ENCODE assay signal across 9 mouse cellular contexts in genomic region chr13:20093307-20094045, GRCm38 (mm10). TPM values are rescaled to one million over a fixed set of nuclear protein-coding genes. Genes with fewer than 3 reads are reported as not detected.
DNase-seq lines count a peak whose midpoint lies in the region; ATAC-seq and TF ChIP-seq lines count a peak whose summit lies in the region.
"Had no signal": no experiment of that assay in that cellular context is flagged by ENCODE, and none has a peak within 500 bp of the region (broad histone marks: within the 10 kb centered on the region; RNA-seq: fewer than 3 reads in every experiment).

No protein-coding gene starts in this region.

- intact Hi-C loops in gastrocnemius, postnatal 14 days (cut with DNase I; ENCODE audit: low total_unique reads) = no loop called here

- peak overlapping the region; percentile 29 for H3K4me2 ChIP-seq in heart, embryonic 13.5 days
- peak overlapping the region; percentile 48 for H3K4me2 ChIP-seq in lung, embryonic 14.5 days
- H3K4me2 ChIP-seq: hindbrain, embryonic 15.5 days had no signal

- H3K27me3 ChIP-seq in E14TG2a.4 (ENCODE audit: insufficient read depth, low read length) = peaks cover 36% of the 10 kb centered on the region
- peaks cover 28% of the 10 kb centered on the region for H3K27me3 ChIP-seq in heart, embryonic 13.5 days (replicated peaks)
- no peaks in the 10 kb centered on the region for H3K27me3 ChIP-seq in lung, embryonic 14.5 days (ENCODE audit: insufficient read depth, low read length)
- H3K27me3 ChIP-seq in thymus, adult 2 months (ENCODE audit: control insufficient read depth, insufficient read depth, low read length) = no peaks in the 10 kb centered on the region

- TF ChIP-seq POLR2A in thymus, adult 2 months (IDR thresholded peaks at IDR 0.05; ENCODE audit: control insufficient read depth, extremely low read depth, insufficient read depth, low read length, poor library complexity) = peak; percentile 36; the same call in 1 of the 2 replicates

- no peaks in the 10 kb centered on the region for H3K36me3 ChIP-seq in E14TG2a.4 (ENCODE audit: insufficient read depth, low read length)
- H3K36me3 ChIP-seq in heart, embryonic 13.5 days = no peaks in the 10 kb centered on the region
- no peaks in the 10 kb centered on the region for H3K36me3 ChIP-seq in lung, embryonic 14.5 days (ENCODE audit: insufficient read depth)
- no peaks in the 10 kb centered on the region for H3K36me3 ChIP-seq in thymus, adult 2 months (ENCODE audit: control insufficient read depth, insufficient read depth, low read length)
- H3K36me3 ChIP-seq: hindbrain, embryonic 15.5 days had no signal

- no peak overlapping the region; the same call in 1 of the 2 replicates for H3K27ac ChIP-seq in heart, embryonic 13.5 days (replicated peaks)
- 0 out of 2 replicates have a peak overlapping the region, but pooled peaks have one; percentile 25 for H3K27ac ChIP-seq in lung, embryonic 14.5 days (ENCODE audit: low read depth)
- H3K27ac ChIP-seq in thymus, adult 2 months (ENCODE audit: control insufficient read depth, insufficient read depth, low read length) = peak overlapping the region; percentile 65
- H3K27ac ChIP-seq: hindbrain, embryonic 15.5 days had no signal

- no peaks in the 10 kb centered on the region for H3K9me3 ChIP-seq in E14TG2a.4 (ENCODE audit: low read length)
- no peaks in the 10 kb centered on the region for H3K9me3 ChIP-seq in heart, embryonic 13.5 days
- no peaks in the 10 kb centered on the region for H3K9me3 ChIP-seq in lung, embryonic 14.5 days (ENCODE audit: low read depth, low read length)
- H3K9me3 ChIP-seq: hindbrain, embryonic 15.5 days had no signal

- no peak for TF ChIP-seq CTCF in E14TG2a.4 (conservative IDR thresholded peaks at IDR 0.05; ENCODE audit: low read length)
- peak; percentile 62 for TF ChIP-seq CTCF in lung, embryonic 14.5 days (IDR thresholded peaks at IDR 0.05; ENCODE audit: low read depth)
- TF ChIP-seq CTCF in thymus, adult 2 months (IDR thresholded peaks at IDR 0.05; ENCODE audit: borderline replicate concordance, control insufficient read depth, extremely low read depth, insufficient read depth, low read length, poor library complexity) = 0 out of 2 replicates have a peak, but pooled peaks have one; percentile 11

- WGBS in heart, embryonic 13.5 days = 55% methylated on average over 19 of the region's 19 CpGs
- WGBS in lung, embryonic 14.5 days = 38% methylated on average over 19 of the region's 19 CpGs
- 17% methylated on average over 19 of the region's 19 CpGs for WGBS in thymus, adult 2 months

- peaks cover 51% of the 10 kb centered on the region for H3K4me1 ChIP-seq in E14TG2a.4 (replicated peaks; ENCODE audit: low read depth, low read length)
- peaks cover 16% of the 10 kb centered on the region for H3K4me1 ChIP-seq in heart, embryonic 13.5 days
- peaks cover 22% of the 10 kb centered on the region for H3K4me1 ChIP-seq in lung, embryonic 14.5 days (ENCODE audit: insufficient read depth)
- H3K4me1 ChIP-seq in thymus, adult 2 months (replicated peaks; ENCODE audit: control insufficient read depth, insufficient read depth, low read length) = peaks cover 19% of the 10 kb centered on the region

- peak overlapping the region; percentile 18; the same call in 1 of the 2 replicates for H3K4me3 ChIP-seq in E14TG2a.4 (replicated peaks; ENCODE audit: low read length)
- no peak overlapping the region for H3K4me3 ChIP-seq in heart, embryonic 13.5 days
- H3K4me3 ChIP-seq in lung, embryonic 14.5 days (ENCODE audit: low read depth, low read length) = no peak overlapping the region
- no peak overlapping the region for H3K4me3 ChIP-seq in thymus, adult 2 months (ENCODE audit: control insufficient read depth, insufficient read depth, low read length)
- H3K4me3 ChIP-seq: hindbrain, embryonic 15.5 days had no signal

- peak; percentile 22 for DNase-seq in gastrocnemius, postnatal 14 days
- no peak for DNase-seq in gastrocnemius, postnatal 10 days
- peak; percentile 65 for DNase-seq in lung, embryonic 14.5 days
- peak; percentile 85 for DNase-seq in thymus, adult 2 months
- DNase-seq in ovary, postnatal 10 days (ENCODE audit: low spot score) = no peak
- no peak for DNase-seq in urinary bladder, postnatal 25 days (ENCODE audit: low spot score)

- H3K9ac ChIP-seq in heart, embryonic 13.5 days = no peak overlapping the region
- H3K9ac ChIP-seq in lung, embryonic 14.5 days = no peak overlapping the region
- H3K9ac ChIP-seq: hindbrain, embryonic 15.5 days had no signal

- no peak for ATAC-seq in heart, embryonic 13.5 days (ENCODE audit: extremely low read depth, insufficient number of reproducible peaks, low FRiP score, low TSS enrichment)
- peak; percentile 18; the same call in 1 of the 2 replicates for ATAC-seq in lung, embryonic 14.5 days (ENCODE audit: insufficient read depth)

RNA-seq across cellular contexts. Expression of gene Elmo1, which starts 3.1 kb away (rescaled TPM):
- total RNA-seq in gastrocnemius, postnatal 14 days (2021) = 10 to 100 TPM; 11.4 to 12.3 TPM
- 10 to 100 TPM; 13.0 to 21.5 TPM for total RNA-seq in gastrocnemius, postnatal 10 days (2021)
- polyA plus RNA-seq in heart, embryonic 13.5 days (2015; fragmentation: Nextera tagmentation; extraction: Ambion mirVana) = 9.3 and 9.5 TPM in 2 replicates
- polyA plus RNA-seq in lung, embryonic 14.5 days (2014; fragmentation: Nextera tagmentation; extraction: Ambion mirVana) = 37.8 and 38.5 TPM in 2 replicates
- 50.2 and 52.5 TPM in 2 replicates for polyA plus RNA-seq in thymus, adult 2 months (2012; rRNA removed)

Comparison
In these comparisons a context has a peak if more than half of its experiments do, and no peak if none do; other contexts are left out.
1. DNase-seq: peak in gastrocnemius, postnatal 14 days (single experiment), lung, embryonic 14.5 days (single experiment) and thymus, adult 2 months (single experiment); none in gastrocnemius, postnatal 10 days (single experiment), ovary, postnatal 10 days (single experiment) and urinary bladder, postnatal 25 days (single experiment).